In the genomic region with DNA sequence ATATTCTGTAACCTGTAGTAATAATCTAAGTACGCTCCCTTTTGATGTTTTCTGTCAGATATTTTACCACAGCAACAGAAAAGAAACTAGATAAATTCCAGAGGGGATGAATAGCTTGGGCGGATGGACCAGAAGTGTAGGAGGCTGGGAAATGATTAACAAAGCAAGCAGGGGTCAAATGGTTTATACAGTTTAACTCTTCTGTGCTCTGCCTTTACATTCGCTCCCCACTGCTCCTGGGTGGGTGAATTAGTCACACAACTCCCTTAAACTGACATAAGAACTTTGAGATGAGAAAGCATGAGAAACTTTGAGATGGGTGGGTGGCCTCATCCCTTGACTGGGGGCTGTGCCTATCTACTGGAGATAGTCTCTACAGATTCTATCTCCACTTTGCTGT, we compare ENCODE assay signal across 26 mouse cellular contexts.
DNase-seq lines count a peak whose midpoint lies in the region; ATAC-seq and TF ChIP-seq lines count a peak whose summit lies in the region.
"Had no signal": no experiment of that assay in that cellular context is flagged by ENCODE, and none has a peak within 500 bp of the region (broad histone marks: within the 10 kb centered on the region; RNA-seq: fewer than 3 reads in every experiment).

No protein-coding gene starts in this region.

- H3K27me3 ChIP-seq in kidney, embryonic 14.5 days (ENCODE audit: control insufficient read depth, insufficient read depth, low read length) = no peaks in the 10 kb centered on the region
- H3K27me3 ChIP-seq in kidney, postnatal 0 days (ENCODE audit: insufficient read depth, low read length) = no peaks in the 10 kb centered on the region
- H3K27me3 ChIP-seq: embryonic facial prominence, embryonic 12.5 days; embryonic facial prominence, embryonic 15.5 days; forebrain, embryonic 12.5 days; forebrain, embryonic 15.5 days; heart, embryonic 13.5 days had no signal

- 0 out of 2 replicates have a peak, but pooled peaks have one; percentile 43 for ATAC-seq in kidney, embryonic 14.5 days (ENCODE audit: low FRiP score, low TSS enrichment)
- no peak; the same call in 1 of the 2 replicates for ATAC-seq in kidney, postnatal 0 days (replicated peaks; ENCODE audit: low FRiP score, low read depth)
- ATAC-seq in CD4-positive, CD25-positive, alpha-beta regulatory T cell, adult 4 months = no peak
- ATAC-seq: forebrain, embryonic 15.5 days; hindbrain, postnatal 0 days; inflammation-experienced regulatory T-cells, adult 6 months had no signal

- H3K9ac ChIP-seq in kidney, embryonic 14.5 days (ENCODE audit: low read depth, low read length) = no peak overlapping the region
- no peak overlapping the region for H3K9ac ChIP-seq in kidney, postnatal 0 days (ENCODE audit: low read depth, low read length)
- H3K9ac ChIP-seq: embryonic facial prominence, embryonic 12.5 days; embryonic facial prominence, embryonic 15.5 days; forebrain, embryonic 12.5 days; forebrain, embryonic 15.5 days; heart, embryonic 13.5 days; hindbrain, embryonic 14.5 days had no signal

- 38% methylated on average over 3 of the region's 3 CpGs for WGBS in kidney, embryonic 14.5 days
- WGBS in kidney, postnatal 0 days = 31% methylated on average over 3 of the region's 3 CpGs

- no peaks in the 10 kb centered on the region for H3K36me3 ChIP-seq in kidney, embryonic 14.5 days (ENCODE audit: control insufficient read depth, insufficient read depth, low read length)
- H3K36me3 ChIP-seq in kidney, postnatal 0 days (ENCODE audit: insufficient read depth, low read length) = no peaks in the 10 kb centered on the region
- H3K36me3 ChIP-seq: embryonic facial prominence, embryonic 12.5 days; embryonic facial prominence, embryonic 15.5 days; forebrain, embryonic 12.5 days; forebrain, embryonic 15.5 days; heart, embryonic 10.5 days; heart, embryonic 13.5 days had no signal

- no peaks in the 10 kb centered on the region for H3K9me3 ChIP-seq in kidney, embryonic 14.5 days (ENCODE audit: control insufficient read depth, low read length)
- H3K9me3 ChIP-seq in kidney, postnatal 0 days (replicated peaks; ENCODE audit: low read length) = no peaks in the 10 kb centered on the region
- H3K9me3 ChIP-seq: embryonic facial prominence, embryonic 12.5 days; embryonic facial prominence, embryonic 15.5 days; forebrain, embryonic 12.5 days; forebrain, embryonic 15.5 days; heart, embryonic 10.5 days; heart, embryonic 13.5 days had no signal

- H3K4me3 ChIP-seq in kidney, embryonic 14.5 days (ENCODE audit: low read length) = no peak overlapping the region
- H3K4me3 ChIP-seq in kidney, postnatal 0 days (replicated peaks; ENCODE audit: low read depth, low read length) = no peak overlapping the region
- H3K4me3 ChIP-seq: embryonic facial prominence, embryonic 12.5 days; embryonic facial prominence, embryonic 15.5 days; forebrain, embryonic 12.5 days; forebrain, embryonic 15.5 days; heart, adult 2 months; heart, embryonic 10.5 days; heart, embryonic 13.5 days had no signal

- H3K4me1 ChIP-seq in kidney, embryonic 14.5 days (ENCODE audit: control insufficient read depth, insufficient read depth, low read length) = no peaks in the 10 kb centered on the region
- no peaks in the 10 kb centered on the region for H3K4me1 ChIP-seq in kidney, postnatal 0 days (replicated peaks; ENCODE audit: insufficient read depth, low read length)
- H3K4me1 ChIP-seq: embryonic facial prominence, embryonic 12.5 days; embryonic facial prominence, embryonic 15.5 days; forebrain, embryonic 12.5 days; forebrain, embryonic 15.5 days; heart, embryonic 10.5 days; heart, embryonic 13.5 days had no signal

- no peak for TF ChIP-seq CTCF in kidney, postnatal 0 days (IDR thresholded peaks at IDR 0.05; ENCODE audit: low read depth)

- no peak for DNase-seq in kidney, postnatal 10 days
- peak; percentile 33 for DNase-seq in kidney, postnatal 0 days (ENCODE audit: low spot score)
- DNase-seq in kidney, adult 8-10 months = no peak
- peak; percentile 12 for DNase-seq in yolk sac, embryonic 10.5 days (ENCODE audit: low spot score)
- DNase-seq: adrenal gland, postnatal 10 days; adrenal gland, postnatal 36 days; B cell, adult 2 months; cerebellum, adult 11 months; cerebellum, adult 2 months; cerebellum, adult 9-11 months; cerebellum, postnatal 25 days; gastrocnemius, postnatal 25 days; heart, adult 2 months; heart, postnatal 14 days; heart, postnatal 4 days had no signal

- no peak overlapping the region for H3K4me2 ChIP-seq in kidney, embryonic 14.5 days (replicated peaks; ENCODE audit: low read depth, low read length)
- H3K4me2 ChIP-seq in kidney, postnatal 0 days (ENCODE audit: low read length) = no peak overlapping the region
- H3K4me2 ChIP-seq: embryonic facial prominence, embryonic 12.5 days; embryonic facial prominence, embryonic 15.5 days; forebrain, embryonic 12.5 days; forebrain, embryonic 15.5 days; heart, embryonic 13.5 days; hindbrain, embryonic 14.5 days had no signal

- H3K27ac ChIP-seq in kidney, embryonic 14.5 days (ENCODE audit: low read depth, low read length) = no peak overlapping the region
- no peak overlapping the region for H3K27ac ChIP-seq in kidney, postnatal 0 days
- H3K27ac ChIP-seq: embryonic facial prominence, embryonic 12.5 days; embryonic facial prominence, embryonic 15.5 days; forebrain, embryonic 12.5 days; forebrain, embryonic 15.5 days; heart, adult 2 months; heart, embryonic 10.5 days; heart, embryonic 13.5 days; hindbrain, embryonic 14.5 days; hindbrain, postnatal 0 days had no signal

Comparison
In these comparisons a context has a peak if more than half of its experiments do, and no peak if none do; other contexts are left out.
1. DNase-seq: peak in kidney, postnatal 0 days (single experiment) and yolk sac, embryonic 10.5 days (single experiment); none in kidney, postnatal 10 days (single experiment) and kidney, adult 8-10 months (0 of 2).